Mouse (Mus musculus) CH12.LX (cell line): Measurements from ENCODE around the gene Slc28a2. TPM values are rescaled to one million over a fixed set of nuclear protein-coding genes. Genes with fewer than 3 reads are reported as not detected.
"Not testable (repeated sequence)": the region's sequence is repeated elsewhere in the genome, so short reads cannot be mapped to it uniquely, and the experiment has no call there.

ENCODE experiments used
- DNase-seq: peaks from one replicate; pipeline ENCODE4 v3.0.0-alpha.2; 2013; ENCODE audit errors: extremely low read depth
- H3K27ac ChIP-seq: 2 replicates; pipeline ENCODE4 v1.5.1; 2012; ENCODE audit warnings: low read depth, mild to moderate bottlenecking, control low read depth, moderate library complexity; ENCODE audit not compliant: insufficient read depth
- H3K27me3 ChIP-seq: replicated peaks from 2 replicates; pipeline ENCODE3; 2012; ENCODE audit warnings: inconsistent platforms
- H3K36me3 ChIP-seq, 2 experiments: replicated peaks in 1 of 2; 2 replicates each; pipeline versions ENCODE3 to v1.6.1; 2012; ENCODE audit warnings: inconsistent platforms in 1 of 2, low read length in 1 of 2, mild to moderate bottlenecking in 1 of 2, mixed read lengths in 1 of 2, moderate library complexity in 1 of 2; ENCODE audit not compliant: control insufficient read depth in 1 of 2, insufficient read depth in 1 of 2
- H3K4me1 ChIP-seq, 2 experiments: 2 replicates each; pipeline ENCODE4 v1.6.1; 2012; ENCODE audit warnings: inconsistent platforms in 1 of 2, moderate library complexity in 1 of 2; ENCODE audit not compliant: insufficient read depth in 2 of 2, control insufficient read depth in 1 of 2
- H3K4me2 ChIP-seq: 2 replicates; pipeline ENCODE4 v1.6.1; 2012; ENCODE audit warnings: low read depth, mild to moderate bottlenecking, control low read depth; ENCODE audit not compliant: poor library complexity, insufficient read depth, severe bottlenecking
- H3K4me3 ChIP-seq, 3 experiments: fragments of 150-350 bp in 1 of 3; sonication (generic) in 1 of 3; replicated peaks in 1 of 3; 2 replicates each; pipeline versions ENCODE3 to v1.5.1; 2011 to 2012; ENCODE audit warnings: low read depth in 2 of 3, low read length in 2 of 3, mild to moderate bottlenecking in 2 of 3, moderate library complexity in 2 of 3, control low read depth in 1 of 3, improper control_type of control experiment in 1 of 3, inconsistent platforms in 1 of 3, mixed read lengths in 1 of 3; ENCODE audit not compliant: poor library complexity in 1 of 3
- H3K79me2 ChIP-seq: replicated peaks from 2 replicates; pipeline ENCODE4 v1.6.1; 2012; ENCODE audit warnings: mild to moderate bottlenecking, moderate library complexity; ENCODE audit not compliant: control insufficient read depth, poor library complexity, insufficient read depth, severe bottlenecking; ENCODE audit errors: extremely low read depth
- H3K9ac ChIP-seq: 2 replicates; pipeline ENCODE4 v1.6.1; 2012; ENCODE audit warnings: low read depth, mild to moderate bottlenecking, control low read depth, moderate library complexity; ENCODE audit not compliant: insufficient read depth
- H3K9me3 ChIP-seq: replicated peaks from 2 replicates; pipeline ENCODE3; 2012; ENCODE audit warnings: low read length, inconsistent platforms, mixed read lengths
- CHD1 ChIP-seq: IDR thresholded peaks from 2 replicates; pipeline ENCODE4 v1.6.1; 2012; ENCODE audit warnings: low read depth, low read length, improper control_type of control experiment, inconsistent platforms
- CHD2 ChIP-seq: IDR thresholded peaks from 2 replicates; pipeline ENCODE4 v1.6.1; 2011; ENCODE audit warnings: low read length, improper control_type of control experiment
- CTCF ChIP-seq, 2 experiments: IDR thresholded peaks in 1 of 2; conservative IDR thresholded peaks in 1 of 2; 2 replicates each; pipeline ENCODE4 v1.5.1; 2011 to 2012; ENCODE audit warnings: low read depth in 2 of 2, low read length in 2 of 2, improper control_type of control experiment in 1 of 2, inconsistent platforms in 1 of 2, mild to moderate bottlenecking in 1 of 2, moderate library complexity in 1 of 2
- E2F4 ChIP-seq: IDR thresholded peaks from 2 replicates; pipeline ENCODE4 v1.6.1; 2011; ENCODE audit warnings: low read depth, low read length, improper control_type of control experiment; ENCODE audit not compliant: insufficient replicate concordance
- ELF1 ChIP-seq: IDR thresholded peaks from 2 replicates; pipeline ENCODE4 v1.6.1; 2014; ENCODE audit warnings: low read depth, mild to moderate bottlenecking, inconsistent platforms, low read length, improper control_type of control experiment
- EP300 ChIP-seq: IDR thresholded peaks from 2 replicates; pipeline ENCODE4 v1.6.1; 2011; ENCODE audit warnings: low read length, improper control_type of control experiment
- JUND ChIP-seq: conservative IDR thresholded peaks from 2 replicates; pipeline ENCODE4 v1.6.1; 2011; ENCODE audit warnings: low read depth, low read length, improper control_type of control experiment
- KAT2A ChIP-seq: IDR thresholded peaks from 2 replicates; pipeline ENCODE4 v1.6.1; 2012; ENCODE audit warnings: low read length, improper control_type of control experiment, inconsistent platforms; ENCODE audit not compliant: insufficient replicate concordance
- MEF2A ChIP-seq: IDR thresholded peaks from 2 replicates; pipeline ENCODE4 v1.6.1; 2014; ENCODE audit warnings: low read depth, mild to moderate bottlenecking, inconsistent platforms, low read length, improper control_type of control experiment, borderline replicate concordance
- MXI1 ChIP-seq: IDR thresholded peaks from 2 replicates; pipeline ENCODE4 v1.6.1; 2011; ENCODE audit warnings: mild to moderate bottlenecking, low read depth, low read length, improper control_type of control experiment
- NELFE ChIP-seq: IDR thresholded peaks from 2 replicates; pipeline ENCODE4 v1.6.1; 2011; ENCODE audit warnings: low read depth, low read length, improper control_type of control experiment
- PAX5 ChIP-seq: IDR thresholded peaks from 2 replicates; pipeline ENCODE4 v1.6.1; 2012; ENCODE audit warnings: low read length, inconsistent platforms, mixed read lengths
- POLR2AphosphoS2 ChIP-seq: IDR thresholded peaks from 2 replicates; pipeline ENCODE4 v1.6.1; 2011; ENCODE audit warnings: low read depth, low read length, improper control_type of control experiment
- RAD21 ChIP-seq: IDR thresholded peaks from 2 replicates; pipeline ENCODE4 v1.6.1; 2011; ENCODE audit warnings: low read depth, mild to moderate bottlenecking, low read length, improper control_type of control experiment, moderate library complexity
- TCF12 ChIP-seq: IDR thresholded peaks from 2 replicates; pipeline ENCODE4 v1.6.1; 2014; ENCODE audit warnings: low read depth, mild to moderate bottlenecking, inconsistent platforms, low read length, improper control_type of control experiment
- UBTF ChIP-seq: IDR thresholded peaks from 2 replicates; pipeline ENCODE4 v1.6.1; 2012; ENCODE audit warnings: low read depth, mild to moderate bottlenecking, inconsistent platforms, low read length, improper control_type of control experiment, moderate library complexity
- ZNF384 ChIP-seq: IDR thresholded peaks from 2 replicates; pipeline ENCODE4 v1.6.1; 2012; ENCODE audit warnings: low read depth, low read length, improper control_type of control experiment, inconsistent platforms
- dilution Hi-C: fragments of 300-500 bp; cut with MboI; formaldehyde crosslinking; loops from 2 replicates; pipeline ENCODE4 v1.14.3; 2020; ENCODE audit warnings: low sequenced_read_pairs; ENCODE audit not compliant: extremely low pct_unique_long_range_greater_than_20kb, extremely low pct_ligation_motif_present
- in situ Hi-C: fragments of 300-500 bp; cut with MboI; formaldehyde crosslinking; loops from 3 replicates; pipeline ENCODE4 v1.14.3; 2019; ENCODE audit warnings: low sequenced_read_pairs, low pct_ligation_motif_present, low pct_unique_long_range_greater_than_20kb, mixed read lengths
- polyA plus RNA-seq: library from polyadenylated mRNA; unstranded; fragments of >175 nt; gene quantifications from 2 replicates; pipeline ENCODE4 v1.2.1, GENCODE M21; 2012; ENCODE audit warnings: low read depth; ENCODE audit not compliant: insufficient read length
- total RNA-seq, 2 experiments: library from RNA; depleted of rRNA; stranded (reverse); fragments of 300-350 nt in 1 of 2; fragments of >200 nt in 1 of 2; gene quantifications; 2 replicates each; pipeline ENCODE4 v1.2.3; 2012 to 2014

Gene Slc28a2
- total and polyA plus RNA-seq, 3 experiments, result 16.3 to 31.4 (median 30.3) TPM

DNA sequence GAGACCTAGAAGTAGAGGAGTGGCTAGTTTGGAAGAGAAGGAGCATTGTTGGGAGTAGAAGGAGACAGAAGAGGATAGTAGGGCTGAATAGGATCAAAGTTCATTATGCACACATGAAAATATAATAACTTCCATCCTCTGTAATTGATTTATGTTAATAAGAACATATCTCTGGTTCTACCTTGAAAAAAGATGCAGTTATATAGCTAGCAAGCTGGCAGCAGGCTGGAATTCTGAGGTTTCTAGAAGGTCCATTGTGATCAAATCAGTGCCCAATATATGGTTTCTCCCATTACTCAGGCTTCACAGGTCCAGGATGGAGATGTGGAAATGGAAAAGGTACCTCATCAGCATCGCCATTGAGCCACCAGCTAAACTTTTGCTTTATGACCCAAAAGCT is 58.4 kb downstream of the Slc28a2 start, which contains the start of gene Gm14085:
Gene Gm14085, plus strand, starts transcription at position 301 of the 400 bp plus-strand sequence.
- dilution Hi-C loops, result no loop called here
- Histone ChIP-seq H3K79me2 (no peaks in the 10 kb centered on the region), H3K9me3 (peaks cover 3% of the 10 kb centered on the region)

GRCm38 (mm10) chr2:122485654-122486053 is 59.4 kb downstream of the Slc28a2 start:
- H3K4me2 ChIP-seq, H3K27me3 ChIP-seq, H3K79me2 ChIP-seq, H3K4me1 ChIP-seq, dilution Hi-C loops, H3K27ac ChIP-seq, H3K36me3 ChIP-seq, H3K4me3 ChIP-seq, H3K9me3 ChIP-seq, in situ Hi-C loops, H3K9ac ChIP-seq, DNase-seq: not testable (repeated sequence)

More for the DNA sequence above, 58.4 kb downstream of the Slc28a2 start, which contains the start of gene Gm14085:
- no peak for DNase-seq
- no peaks in the 10 kb centered on the region for H3K27me3 ChIP-seq
- no peak within 1 kb of the TSS for H3K4me3 ChIP-seq
- H3K9ac ChIP-seq, result no peak within 1 kb of the TSS
- in situ Hi-C loops, result no loop called here
- H3K36me3 ChIP-seq, result no peaks in the 10 kb centered on the region
- no peaks in the 10 kb centered on the region for H3K4me1 ChIP-seq
- H3K27ac ChIP-seq, result no peak within 1 kb of the TSS
- no peak within 1 kb of the TSS for H3K4me2 ChIP-seq
- TF ChIP-seq UBTF (no peak), MXI1 (no peak), MEF2A (no peak), PAX5 (no peak)

DNA sequence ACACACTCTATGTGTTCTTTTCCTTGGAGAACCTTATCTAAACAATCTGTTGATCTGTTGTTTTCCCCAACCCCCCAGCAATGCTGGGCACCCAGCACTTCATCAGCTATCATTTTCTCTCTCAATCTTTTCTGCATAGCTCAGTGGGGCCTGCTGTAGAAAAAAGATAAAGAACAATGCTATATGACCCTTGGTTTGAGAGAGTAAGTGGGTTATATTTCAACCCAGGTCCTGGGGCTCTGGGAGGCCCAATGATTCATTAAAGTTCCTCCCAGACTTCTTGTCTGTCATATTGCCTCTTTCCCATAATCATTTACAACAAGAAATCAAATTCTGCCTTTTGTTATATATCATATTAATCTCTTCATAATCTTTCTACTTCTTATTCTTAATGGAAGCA is 59.8 kb downstream of the Slc28a2 start:
- H3K4me3 ChIP-seq, H3K9ac ChIP-seq, H3K27me3 ChIP-seq, H3K79me2 ChIP-seq, H3K4me2 ChIP-seq, H3K9me3 ChIP-seq, dilution Hi-C loops, H3K36me3 ChIP-seq, in situ Hi-C loops, H3K4me1 ChIP-seq, H3K27ac ChIP-seq, DNase-seq: not testable (repeated sequence)

DNA sequence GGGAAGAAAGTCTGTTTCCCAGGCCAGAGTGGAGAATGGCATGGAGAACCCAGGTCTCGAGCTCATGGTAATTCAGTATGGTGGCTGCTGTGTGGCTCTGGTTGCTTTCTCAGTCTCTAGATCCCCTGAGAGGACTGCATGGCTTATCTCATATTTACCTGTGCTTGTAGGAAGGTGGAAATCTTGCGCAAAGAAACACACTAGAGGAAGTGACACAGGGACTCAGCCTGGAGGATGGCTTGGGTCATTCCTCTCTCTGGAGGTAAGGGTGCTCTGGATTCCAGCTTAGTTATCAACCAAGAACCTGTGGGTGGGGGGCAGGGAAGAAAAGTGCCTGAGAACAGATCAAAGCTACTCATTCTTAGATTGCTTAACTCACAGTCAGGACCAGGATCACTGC is 60.4 kb downstream of the Slc28a2 start:
- in situ Hi-C loops, result no loop called here
- DNase-seq, result no peak
- Histone ChIP-seq H3K4me2 (no peak overlapping the region), H3K9ac (no peak overlapping the region), H3K4me1 (no peaks in the 10 kb centered on the region), H3K27ac (no peak overlapping the region), H3K9me3 (peaks cover 3% of the 10 kb centered on the region), H3K27me3 (no peaks in the 10 kb centered on the region), H3K4me3 (no peak overlapping the region), H3K36me3 (no peaks in the 10 kb centered on the region), H3K79me2 (no peaks in the 10 kb centered on the region)
- dilution Hi-C loops, result no loop called here
- TF ChIP-seq ELF1 (no peak), POLR2AphosphoS2 (no peak), RAD21 (no peak), MXI1 (no peak), CHD2 (no peak), KAT2A (no peak), CHD1 (no peak), NELFE (no peak), JUND (no peak), TCF12 (no peak), E2F4 (no peak), CTCF (conservative IDR thresholded peaks at IDR 0.05 in 1 of 2, IDR thresholded peaks at IDR 0.05 in 1 of 2; ENCODE audit: low read depth in 2 of 2, low read length in 2 of 2) (no peak), ZNF384 (no peak), EP300 (no peak), PAX5 (no peak)
